Mouse (Mus musculus): ENCODE measurements around the gene Zbtb43. TPM values are rescaled to one million over a fixed set of nuclear protein-coding genes. Genes with fewer than 3 reads are reported as not detected.

Gene Zbtb43
- polyA plus RNA-seq, 1 experiment from 2014 or later: 26.9 TPM

- no peak for DNase-seq (ENCODE audit: low read depth, low spot score)
- CTCF ChIA-PET: no interaction called here
- POLR2A ChIA-PET: interaction anchor here (0.8 kb wide), 1 partner anchor 17 kb away, joined by 3 read pairs; no protein-coding TSS in a partner anchor
- no peak for ATAC-seq
- in situ Hi-C loops (cut with MboI; ENCODE audit: low pct_unique_long_range_greater_than_20kb): no loop called here
- no peaks in the 10 kb centered on the region for H3K27me3 ChIP-seq
- TF ChIP-seq CTCF (IDR thresholded peaks at IDR 0.05): no peak
These were observed 27.5 kb downstream of the Zbtb43 start for GRCm38 (mm10) chr2:33440893-33441292.

DNA sequence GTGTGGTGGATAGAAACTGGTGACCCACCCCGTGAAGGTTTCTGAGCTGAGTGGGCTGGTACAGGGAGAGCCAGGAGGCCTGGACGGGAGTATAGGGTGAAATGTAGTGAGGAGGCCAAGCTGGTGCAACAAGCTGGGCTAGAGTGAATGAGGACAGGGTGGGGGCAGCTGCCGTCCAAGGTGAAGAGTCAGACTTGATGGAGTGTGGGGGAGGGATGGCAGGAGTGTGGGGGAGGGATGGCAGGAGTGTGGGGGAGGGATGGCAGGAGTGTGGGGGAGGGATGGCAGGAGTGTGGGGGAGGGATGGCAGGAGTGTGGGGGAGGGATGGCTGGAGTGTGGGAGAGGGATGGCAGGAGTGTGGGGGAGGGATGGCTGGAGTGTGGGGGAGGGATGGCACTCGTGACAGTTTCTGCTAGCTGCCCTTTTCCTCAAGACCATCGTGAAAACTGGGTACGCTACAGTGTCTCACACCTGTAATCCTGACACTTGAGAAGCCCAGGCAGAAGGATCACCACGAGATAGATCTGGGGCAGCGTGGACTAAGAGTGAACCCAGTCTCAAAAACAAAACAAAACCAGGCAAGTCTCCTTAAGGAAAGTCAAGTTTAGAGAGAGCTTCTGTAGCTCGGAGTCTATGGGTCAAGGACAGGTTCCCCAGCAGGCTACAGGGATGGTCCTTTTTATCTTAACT, 28.2 kb downstream of the Zbtb43 start:
- DNase-seq (ENCODE audit: low read depth, low spot score): no peak
- ChIA-PET CTCF (no interaction called here), POLR2A (interaction anchor here (0.8 kb wide), 1 partner anchor 18 kb away, joined by 3 read pairs; no protein-coding TSS in a partner anchor)
- H3K27me3 ChIP-seq: no peaks in the 10 kb centered on the region
- TF ChIP-seq CTCF (IDR thresholded peaks at IDR 0.05): no peak
- ATAC-seq: no peak
- in situ Hi-C loops (cut with MboI; ENCODE audit: low pct_unique_long_range_greater_than_20kb): no loop called here

DNA sequence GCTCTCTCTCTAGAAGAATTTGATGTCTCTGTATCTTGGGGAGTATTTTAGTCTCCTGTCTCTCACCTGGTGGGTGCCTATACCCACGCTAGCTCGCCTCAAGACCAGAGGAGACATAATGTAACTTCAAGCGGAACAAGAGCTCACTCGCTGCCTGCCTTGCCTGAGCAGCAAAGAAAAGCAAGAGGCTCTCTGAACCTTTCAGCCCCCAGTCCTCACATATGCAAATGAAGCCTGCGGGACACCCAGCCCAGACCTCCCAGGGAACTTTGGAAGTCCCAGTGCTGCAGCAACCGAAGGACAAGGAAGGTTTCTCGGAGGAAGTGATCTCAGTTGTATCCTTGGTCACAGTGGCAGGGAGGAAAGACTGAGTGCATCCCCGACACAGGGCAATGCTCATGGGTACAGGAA, 28.9 kb downstream of the Zbtb43 start:
- no peak for TF ChIP-seq CTCF (IDR thresholded peaks at IDR 0.05)
- POLR2A ChIA-PET: no interaction called here
- no peak for DNase-seq (ENCODE audit: low read depth, low spot score)
- CTCF ChIA-PET: interaction anchor here (0.8 kb wide), 1 partner anchor 101 kb away, joined by 3 read pairs; no protein-coding TSS in a partner anchor
- in situ Hi-C loops (cut with MboI; ENCODE audit: low pct_unique_long_range_greater_than_20kb): no loop called here
- no peak for ATAC-seq
- no peaks in the 10 kb centered on the region for H3K27me3 ChIP-seq

DNA sequence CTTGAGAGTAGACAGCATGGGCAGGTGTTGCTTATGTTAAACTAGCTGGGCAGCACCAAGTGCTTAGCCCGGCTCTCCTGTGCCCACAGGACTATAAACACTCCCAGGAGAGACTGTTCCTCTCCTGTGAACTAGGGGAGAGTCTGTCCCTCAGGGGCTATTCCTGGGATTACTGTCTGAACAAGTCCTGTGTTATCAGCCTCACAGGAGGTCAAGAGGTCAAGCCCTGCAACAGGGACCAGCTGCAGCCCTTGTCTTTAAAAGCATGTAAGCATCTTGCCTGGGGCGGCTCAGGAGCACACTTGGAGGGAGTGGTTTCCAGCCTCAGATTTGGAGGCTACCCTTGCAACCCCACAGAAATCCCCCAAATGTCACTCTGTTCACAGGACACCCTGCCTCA, 30.0 kb downstream of the Zbtb43 start:
- DNase-seq (ENCODE audit: low read depth, low spot score): no peak
- POLR2A ChIA-PET: no interaction called here
- CTCF ChIA-PET: interaction anchor here (0.7 kb wide), 1 partner anchor 12 kb away, joined by 3 read pairs; no protein-coding TSS in a partner anchor
- no peak for TF ChIP-seq CTCF (IDR thresholded peaks at IDR 0.05)
- H3K27me3 ChIP-seq: no peaks in the 10 kb centered on the region
- in situ Hi-C loops (cut with MboI; ENCODE audit: low pct_unique_long_range_greater_than_20kb): no loop called here
- ATAC-seq: no peak

DNA sequence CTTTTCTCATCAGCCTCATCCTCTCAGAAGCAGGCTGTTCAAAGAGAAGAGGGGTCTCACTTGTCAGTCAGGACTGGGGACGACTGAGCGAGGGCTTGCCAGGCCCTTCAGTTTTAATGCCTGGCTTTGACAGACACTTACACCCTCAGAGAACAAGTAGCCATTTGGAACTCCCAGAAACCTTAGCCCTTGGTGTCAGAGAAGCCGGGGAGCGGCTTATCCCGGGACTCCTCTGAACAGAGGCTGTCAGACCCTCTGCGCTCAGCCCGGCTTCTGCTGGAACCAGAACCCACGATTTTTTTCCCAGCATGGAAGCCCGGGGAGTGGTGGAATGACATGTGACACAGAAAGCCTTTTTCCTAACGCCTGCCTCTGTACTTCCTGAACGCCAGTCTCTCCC, 31.2 kb downstream of the Zbtb43 start:
- no peak for DNase-seq (ENCODE audit: low read depth, low spot score)
- POLR2A ChIA-PET: no interaction called here

GRCm38 (mm10) chr2:33436035-33436580, 32.3 kb downstream of the Zbtb43 start:
- in situ Hi-C loops (cut with MboI; ENCODE audit: low pct_unique_long_range_greater_than_20kb): no loop called here
- DNase-seq (ENCODE audit: low read depth, low spot score) (no peak), ATAC-seq (no peak)
- H3K27me3 ChIP-seq: no peaks in the 10 kb centered on the region
- CTCF ChIA-PET: no interaction called here
- no peak for TF ChIP-seq CTCF (IDR thresholded peaks at IDR 0.05)
- POLR2A ChIA-PET: no interaction called here

More for the DNA sequence above, 31.2 kb downstream of the Zbtb43 start:
- in situ Hi-C loops (cut with MboI; ENCODE audit: low pct_unique_long_range_greater_than_20kb): no loop called here
- no peaks in the 10 kb centered on the region for H3K27me3 ChIP-seq
- no peak for TF ChIP-seq CTCF (IDR thresholded peaks at IDR 0.05)
- no peak for ATAC-seq
- CTCF ChIA-PET: no interaction called here

DNA sequence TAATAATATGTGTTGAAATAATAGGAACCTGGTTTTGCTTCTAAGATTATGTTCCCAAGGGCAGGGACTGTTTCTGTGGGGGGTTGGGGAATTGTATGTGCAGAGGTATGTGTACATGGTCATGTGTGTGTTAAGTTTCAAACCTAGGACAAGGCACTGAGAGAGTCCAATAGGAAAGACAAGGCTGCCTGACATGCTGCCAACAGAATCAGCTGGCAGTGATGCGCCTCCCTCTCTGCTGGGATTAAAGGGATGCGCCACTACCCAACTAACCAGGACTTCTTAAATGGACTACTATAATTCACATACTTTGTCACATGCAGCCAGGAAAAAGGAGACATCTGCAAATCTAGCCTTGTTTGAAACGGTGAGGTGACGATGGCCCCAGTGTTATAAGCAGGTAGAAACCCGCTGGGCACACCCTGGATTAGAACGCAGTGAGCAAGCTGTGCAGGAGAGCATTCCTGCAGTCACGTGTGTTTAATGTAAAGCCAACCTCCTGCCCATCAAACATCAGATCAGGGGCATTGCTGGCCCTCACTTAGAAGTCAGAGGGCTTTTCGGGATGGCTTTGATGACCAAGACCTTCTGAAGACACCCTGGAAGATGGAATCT, 33.2 kb downstream of the Zbtb43 start:
- TF ChIP-seq CTCF (IDR thresholded peaks at IDR 0.05): no peak
- in situ Hi-C loops (cut with MboI; ENCODE audit: low pct_unique_long_range_greater_than_20kb): no loop called here
- POLR2A ChIA-PET: no interaction called here
- DNase-seq (ENCODE audit: low read depth, low spot score) (no peak), ATAC-seq (no peak)
- H3K27me3 ChIP-seq: no peaks in the 10 kb centered on the region
- CTCF ChIA-PET: no interaction called here

DNA sequence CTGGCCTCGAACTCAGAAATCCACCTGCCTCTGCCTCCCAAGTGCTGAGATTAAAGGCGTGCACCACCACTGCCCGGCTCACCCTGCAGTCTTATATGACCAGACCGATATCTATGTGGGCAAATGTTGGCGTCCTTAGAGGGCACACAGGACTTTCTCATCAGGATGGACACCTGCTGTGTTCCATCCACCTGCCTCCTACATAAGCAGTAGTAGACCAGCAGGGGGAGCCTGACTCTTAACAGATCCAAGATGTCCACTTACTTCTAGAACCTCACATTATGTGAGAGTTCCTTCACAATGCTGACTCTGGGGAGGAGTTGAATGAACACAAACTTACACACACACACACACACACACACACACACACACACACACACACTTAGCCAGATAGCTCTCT, 35.5 kb downstream of the Zbtb43 start:
- TF ChIP-seq CTCF (IDR thresholded peaks at IDR 0.05): peak; percentile 75
- no peak for ATAC-seq
- in situ Hi-C loops (cut with MboI; ENCODE audit: low pct_unique_long_range_greater_than_20kb): no loop called here
- ChIA-PET POLR2A (interaction anchor here (0.6 kb wide), 1 partner anchor 12 kb away, joined by 3 read pairs; no protein-coding TSS in a partner anchor), CTCF (no interaction called here)
- H3K27me3 ChIP-seq: no peaks in the 10 kb centered on the region
- DNase-seq (ENCODE audit: low read depth, low spot score): no peak

- H3K27me3 ChIP-seq: no peaks in the 10 kb centered on the region
- in situ Hi-C loops (cut with MboI; ENCODE audit: low pct_unique_long_range_greater_than_20kb): no loop called here
- ATAC-seq: peak; percentile 56
- ChIA-PET POLR2A (interaction anchor here (0.8 to 1.3 kb wide), 3 partner anchors 9 to 71 kb away, joined by 3 to 6 read pairs (median 4); no protein-coding TSS in a partner anchor), CTCF (no interaction called here)
- DNase-seq (ENCODE audit: low read depth, low spot score): no peak
- peak; percentile 99 for TF ChIP-seq CTCF (IDR thresholded peaks at IDR 0.05)
These were observed 37.3 kb downstream of the Zbtb43 start, which contains the start of gene Zbtb34 for GRCm38 (mm10) chr2:33430771-33431699. TSS of gene Zbtb34 (minus strand) at chr2:33431324.

DNA sequence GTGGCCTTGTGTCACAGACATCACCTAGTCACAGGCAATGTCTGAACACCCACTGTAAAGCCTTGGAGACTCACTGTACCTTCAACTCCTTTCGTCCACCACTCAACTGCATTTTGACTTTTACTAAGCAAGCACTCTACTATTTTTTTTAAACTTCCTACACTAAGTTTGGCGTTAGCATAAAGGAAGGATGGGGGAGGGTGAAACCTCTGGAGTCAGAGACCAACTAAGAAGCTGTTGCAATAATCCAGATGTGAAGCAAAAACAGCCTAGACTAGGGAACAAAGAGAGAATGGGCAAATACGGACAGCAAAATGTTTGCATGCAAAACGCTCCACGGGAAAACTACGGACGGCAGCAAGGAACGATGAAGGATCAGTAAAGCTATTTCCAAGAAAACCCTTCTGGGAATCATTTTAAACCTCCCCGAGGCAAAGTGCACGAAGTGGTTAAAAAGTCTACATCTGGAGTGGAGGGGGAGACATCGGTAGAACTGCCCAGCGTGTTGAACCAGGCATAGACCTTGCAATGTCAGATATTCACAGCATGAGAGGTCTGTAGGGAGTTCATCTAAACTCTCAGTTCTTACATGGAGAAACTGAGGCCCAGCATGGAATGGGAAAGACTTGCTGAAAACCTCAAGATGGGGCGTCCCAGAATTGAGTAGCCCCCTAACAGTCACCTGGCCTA, 38.1 kb downstream of the Zbtb43 start:
- ChIA-PET CTCF (no interaction called here), POLR2A (interaction anchor here (0.8 kb wide), 1 partner anchor 71 kb away, joined by 4 read pairs; no protein-coding TSS in a partner anchor)
- DNase-seq (ENCODE audit: low read depth, low spot score) (no peak), ATAC-seq (no peak)
- H3K27me3 ChIP-seq: no peaks in the 10 kb centered on the region
- no peak for TF ChIP-seq CTCF (IDR thresholded peaks at IDR 0.05)
- in situ Hi-C loops (cut with MboI; ENCODE audit: low pct_unique_long_range_greater_than_20kb): no loop called here
